In genomic region chr1:158124902-158125301, GRCm38 (mm10) we compare ENCODE assay signal across 23 mouse cellular contexts.
A peak's percentile ranks its signal among the peaks of the same experiment; 100 is the strongest.
DNase-seq lines count a peak whose midpoint lies in the region; ATAC-seq lines count a peak whose summit lies in the region.
"Had no signal": no experiment of that assay in that cellular context is flagged by ENCODE, and none has a peak within 500 bp of the region (broad histone marks: within the 10 kb centered on the region; RNA-seq: fewer than 3 reads in every experiment).

No protein-coding gene starts in this region.

- WGBS in embryonic facial prominence, embryonic 11.5 days = 70% methylated on average over 3 of the region's 3 CpGs
- 66% methylated on average over 3 of the region's 3 CpGs for WGBS in embryonic facial prominence, embryonic 10.5 days

- H3K9me3 ChIP-seq in embryonic facial prominence, embryonic 11.5 days (replicated peaks; ENCODE audit: control insufficient read depth, low read length) = no peaks in the 10 kb centered on the region
- no peaks in the 10 kb centered on the region for H3K9me3 ChIP-seq in embryonic facial prominence, embryonic 10.5 days
- H3K9me3 ChIP-seq: forebrain, embryonic 10.5 days; kidney, embryonic 15.5 days; limb, embryonic 13.5 days; liver, embryonic 15.5 days; stomach, embryonic 15.5 days had no signal

- no peaks in the 10 kb centered on the region for H3K27me3 ChIP-seq in embryonic facial prominence, embryonic 11.5 days (ENCODE audit: control insufficient read depth, insufficient read depth, low read length)
- H3K27me3 ChIP-seq in embryonic facial prominence, embryonic 10.5 days (replicated peaks; ENCODE audit: low read depth, poor library complexity, severe bottlenecking) = no peaks in the 10 kb centered on the region
- H3K27me3 ChIP-seq: CH12.LX; kidney, embryonic 15.5 days; limb, embryonic 13.5 days; liver, embryonic 15.5 days; stomach, embryonic 15.5 days had no signal

- H3K4me3 ChIP-seq in embryonic facial prominence, embryonic 11.5 days (ENCODE audit: low read depth, low read length) = no peak overlapping the region
- no peak overlapping the region for H3K4me3 ChIP-seq in embryonic facial prominence, embryonic 10.5 days
- H3K4me3 ChIP-seq: forebrain, embryonic 10.5 days; kidney, embryonic 15.5 days; limb, embryonic 13.5 days; liver, embryonic 15.5 days; stomach, embryonic 15.5 days had no signal

- no peak overlapping the region for H3K4me2 ChIP-seq in embryonic facial prominence, embryonic 11.5 days (ENCODE audit: low read depth, low read length)
- H3K4me2 ChIP-seq: heart, embryonic 11.5 days; kidney, embryonic 15.5 days; limb, embryonic 13.5 days; liver, embryonic 15.5 days; midbrain, embryonic 11.5 days; stomach, embryonic 15.5 days had no signal

- no peaks in the 10 kb centered on the region for H3K36me3 ChIP-seq in embryonic facial prominence, embryonic 11.5 days (replicated peaks; ENCODE audit: control insufficient read depth, insufficient read depth, low read depth, low read length)
- H3K36me3 ChIP-seq in embryonic facial prominence, embryonic 10.5 days (replicated peaks) = no peaks in the 10 kb centered on the region
- H3K36me3 ChIP-seq: forebrain, embryonic 10.5 days; kidney, embryonic 15.5 days; limb, embryonic 13.5 days; liver, embryonic 15.5 days; stomach, embryonic 15.5 days had no signal

- no peaks in the 10 kb centered on the region for H3K4me1 ChIP-seq in embryonic facial prominence, embryonic 11.5 days (ENCODE audit: control insufficient read depth, insufficient read depth, low read length)
- H3K4me1 ChIP-seq in embryonic facial prominence, embryonic 10.5 days = no peaks in the 10 kb centered on the region
- H3K4me1 ChIP-seq: forebrain, embryonic 10.5 days; kidney, embryonic 15.5 days; limb, embryonic 13.5 days; liver, embryonic 15.5 days; stomach, embryonic 15.5 days had no signal

- DNase-seq in embryonic facial prominence, embryonic 11.5 days (ENCODE audit: low spot score) = peak; percentile 21
- no peak for DNase-seq in embryonic facial prominence, embryonic 10.5 days (ENCODE audit: low spot score)
- DNase-seq in retina, postnatal 1 day = peak; percentile 57
- DNase-seq in retina, embryonic 14.5 days (ENCODE audit: low spot score) = no peak
- DNase-seq in right cerebral cortex, adult 18-20 months = peak; percentile 79
- DNase-seq in adrenal gland, postnatal 10 days = no peak
- DNase-seq in heart, postnatal 14 days = no peak
- no peak for DNase-seq in kidney, postnatal 36 days
- DNase-seq: adrenal gland, postnatal 25 days; cerebellum, postnatal 36 days; gastrocnemius, postnatal 10 days; heart, postnatal 36 days; spleen, adult 18-20 months; thymus, postnatal 25 days had no signal

- intact Hi-C loops in heart, postnatal 14 days (cut with DNase I) = no loop called here

- H3K27ac ChIP-seq in embryonic facial prominence, embryonic 11.5 days (replicated peaks; ENCODE audit: low read depth, low read length) = no peak overlapping the region
- no peak overlapping the region for H3K27ac ChIP-seq in embryonic facial prominence, embryonic 10.5 days (replicated peaks)
- H3K27ac ChIP-seq: forebrain, embryonic 10.5 days; kidney, embryonic 15.5 days; limb, embryonic 13.5 days; liver, embryonic 15.5 days; stomach, embryonic 15.5 days had no signal

- ATAC-seq in embryonic facial prominence, embryonic 11.5 days (replicated peaks; ENCODE audit: insufficient number of reproducible peaks, low FRiP score, low TSS enrichment, low read depth) = no peak
- ATAC-seq: inflammation-experienced regulatory T-cells, adult 6 months had no signal

- H3K9ac ChIP-seq in embryonic facial prominence, embryonic 11.5 days (replicated peaks; ENCODE audit: low read length) = no peak overlapping the region
- H3K9ac ChIP-seq: kidney, embryonic 15.5 days; limb, embryonic 13.5 days; liver, embryonic 15.5 days; stomach, embryonic 15.5 days had no signal

Comparison
In these comparisons a context has a peak if more than half of its experiments do, and no peak if none do; other contexts are left out.
1. DNase-seq: peak in embryonic facial prominence, embryonic 11.5 days (single experiment), retina, postnatal 1 day (single experiment) and right cerebral cortex, adult 18-20 months (single experiment); none in embryonic facial prominence, embryonic 10.5 days (single experiment), retina, embryonic 14.5 days (single experiment), adrenal gland, postnatal 10 days (single experiment), heart, postnatal 14 days (0 of 2) and kidney, postnatal 36 days (0 of 2).